Mouse (Mus musculus) ES-Bruce4 (cell line): ENCODE measurements at regions not wholly inside any gene's neighbourhood (a gene's known extent, or its start where the extent isn't known, plus 50 kb on each side); places are given as distances from the start of the nearest gene placed in this dataset.

ENCODE experiments used
- CTCF ChIP-seq: IDR thresholded peaks from one replicate; pipeline ENCODE4 v1.8.1; 2011; ENCODE audit warnings: low read depth, low read length
- POLR2A ChIP-seq: IDR thresholded peaks from one replicate; pipeline ENCODE4 v1.8.1; 2011; ENCODE audit warnings: low read length; ENCODE audit not compliant: insufficient read depth

- no peak for TF ChIP-seq CTCF
- TF ChIP-seq POLR2A: no peak
Observed at GRCm38 (mm10) chr7:137841044-137841443, 403.6 kb downstream of the Glrx3 start.
